Mouse (Mus musculus) lung, adult 2 months (tissue): ENCODE data around the gene B020031M17Rik. TPM values are rescaled to one million over a fixed set of nuclear protein-coding genes. Genes with fewer than 3 reads are reported as not detected.
"Not testable (repeated sequence)": the region's sequence is repeated elsewhere in the genome, so short reads cannot be mapped to it uniquely, and the experiment has no call there.

ENCODE experiments used
- DNase-seq: peaks from one replicate; pipeline ENCODE4 v3.0.0; 2022
- H3K4me1 ChIP-seq: fragments of 200-500 bp; 2 replicates; pipeline ENCODE4 v1.6.1; 2011; ENCODE audit warnings: low read length; ENCODE audit not compliant: control insufficient read depth, insufficient read depth
- H3K4me3 ChIP-seq: fragments of 200-500 bp; replicated peaks from 2 replicates; pipeline ENCODE3; 2011; ENCODE audit warnings: low read depth, mild to moderate bottlenecking, control low read depth, low read length; ENCODE audit errors: extremely low read depth
- WGBS: fragments of 180-500 bp; shearing (Covaris S2); methylation state at CpG from one replicate; pipeline ENCODE4 v1.1.7; 2018; 5-methylcytosine and 5-hydroxymethylcytosine counted together
- polyA plus RNA-seq: library from polyadenylated mRNA; depleted of rRNA; stranded (reverse); fragments of >200 nt; gene quantifications from 2 replicates; pipeline ENCODE4 v1.2.3, GENCODE M21; 2012; rRNA removed

Gene B020031M17Rik
- polyA plus RNA-seq, 1 experiment: not detected

GRCm38 (mm10) chr13:119916449-119916848 is 34.2 kb downstream of the B020031M17Rik start:
- WGBS: 43% methylated on average over 2 of the region's 2 CpGs
- not testable (repeated sequence) for H3K4me1 ChIP-seq, H3K4me3 ChIP-seq, DNase-seq

Other genes starting within 250 kb of the B020031M17Rik start
- 0.62 and 0.68 TPM in 2 replicates for gene Nim1k, start 194.9 kb downstream of the B020031M17Rik start, polyA plus RNA-seq
- 6.5 and 11.2 TPM in 2 replicates for gene Zfp131, start 159.9 kb downstream of the B020031M17Rik start, polyA plus RNA-seq
- gene AF067063, start 120.6 kb downstream of the B020031M17Rik start, polyA plus RNA-seq: not detected in 2 replicates
- gene D13Ertd608e, start 114.8 kb downstream of the B020031M17Rik start, polyA plus RNA-seq: 0.34 TPM in 1 of 2 replicates, not detected in the other
- not detected in 2 replicates for gene Tcstv1, start 56.0 kb downstream of the B020031M17Rik start, polyA plus RNA-seq
- gene Gm21761, start 21.5 kb downstream of the B020031M17Rik start, polyA plus RNA-seq: not detected in 2 replicates
- 0.45 TPM in 1 of 2 replicates, not detected in the other for gene Gm36079, start 76.2 kb upstream of the B020031M17Rik start, polyA plus RNA-seq
- 1.7 and 2.8 TPM in 2 replicates for gene Gm21188, start 101.4 kb upstream of the B020031M17Rik start, polyA plus RNA-seq
- gene Gm20767, start 189.4 kb upstream of the B020031M17Rik start, polyA plus RNA-seq: not detected in 2 replicates
- not detected in 2 replicates for gene Gm21818, start 221.6 kb upstream of the B020031M17Rik start, polyA plus RNA-seq